Mouse (Mus musculus): ENCODE data around the gene Zswim7.

The Zswim7 gene

DNA sequence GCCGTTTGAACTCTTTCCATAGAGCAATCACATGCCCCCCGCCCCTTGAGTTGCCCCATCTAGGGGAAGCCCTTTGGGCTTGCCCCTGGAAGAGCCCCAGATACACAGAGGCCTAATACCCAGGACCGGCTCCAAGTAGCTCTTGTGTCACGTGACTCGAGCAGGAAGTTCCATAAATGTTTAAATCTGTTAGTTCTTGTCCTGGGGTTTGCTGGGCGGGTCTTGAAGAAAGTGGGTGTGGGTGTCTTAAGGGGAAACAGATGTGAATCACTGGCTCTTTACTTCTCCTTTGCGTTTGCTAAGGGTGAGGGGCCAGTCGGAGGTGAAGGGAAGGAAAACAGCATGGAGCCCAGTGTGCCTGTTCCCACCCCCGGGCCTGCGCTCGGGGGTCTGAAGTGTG lies 30.1 kb downstream of the Zswim7 start:
- no peak for DNase-seq

DNA sequence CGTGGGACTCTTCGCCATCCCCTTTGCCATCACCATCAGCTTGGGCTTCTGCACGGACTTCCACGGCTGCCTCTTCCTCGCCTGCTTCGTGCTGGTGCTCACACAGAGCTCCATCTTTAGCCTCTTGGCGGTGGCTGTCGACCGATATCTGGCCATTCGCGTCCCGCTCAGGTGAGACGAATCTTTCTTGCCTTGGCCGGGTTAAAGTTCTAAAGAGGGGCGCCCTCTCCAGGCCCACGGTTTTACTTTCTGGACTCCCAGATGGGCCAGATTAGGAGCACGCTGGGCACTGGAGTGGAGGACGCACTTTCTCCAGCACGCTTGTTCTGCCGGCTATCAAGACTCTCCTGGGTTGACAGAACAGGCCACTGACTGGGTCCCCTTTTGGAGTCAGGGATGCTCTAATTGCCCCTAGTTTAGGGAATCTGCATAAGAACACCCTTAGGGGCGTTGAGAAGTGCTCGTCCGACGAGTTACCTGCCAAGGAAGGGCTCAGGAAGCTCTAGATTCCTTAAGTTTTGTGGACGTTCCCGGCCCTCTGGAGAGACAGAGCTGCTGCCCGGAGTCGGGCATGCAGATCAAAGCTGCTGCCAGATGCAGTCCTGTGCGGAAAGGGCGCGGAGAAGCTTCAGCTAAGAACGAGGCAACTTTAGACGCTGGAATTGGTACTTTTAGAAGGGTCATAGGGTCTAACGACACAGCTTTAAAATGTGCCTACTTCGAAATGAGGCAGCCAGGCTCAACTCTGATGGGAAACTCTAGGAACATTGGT lies 31.7 kb downstream of the Zswim7 start:
- peak; percentile 57 for DNase-seq

DNA sequence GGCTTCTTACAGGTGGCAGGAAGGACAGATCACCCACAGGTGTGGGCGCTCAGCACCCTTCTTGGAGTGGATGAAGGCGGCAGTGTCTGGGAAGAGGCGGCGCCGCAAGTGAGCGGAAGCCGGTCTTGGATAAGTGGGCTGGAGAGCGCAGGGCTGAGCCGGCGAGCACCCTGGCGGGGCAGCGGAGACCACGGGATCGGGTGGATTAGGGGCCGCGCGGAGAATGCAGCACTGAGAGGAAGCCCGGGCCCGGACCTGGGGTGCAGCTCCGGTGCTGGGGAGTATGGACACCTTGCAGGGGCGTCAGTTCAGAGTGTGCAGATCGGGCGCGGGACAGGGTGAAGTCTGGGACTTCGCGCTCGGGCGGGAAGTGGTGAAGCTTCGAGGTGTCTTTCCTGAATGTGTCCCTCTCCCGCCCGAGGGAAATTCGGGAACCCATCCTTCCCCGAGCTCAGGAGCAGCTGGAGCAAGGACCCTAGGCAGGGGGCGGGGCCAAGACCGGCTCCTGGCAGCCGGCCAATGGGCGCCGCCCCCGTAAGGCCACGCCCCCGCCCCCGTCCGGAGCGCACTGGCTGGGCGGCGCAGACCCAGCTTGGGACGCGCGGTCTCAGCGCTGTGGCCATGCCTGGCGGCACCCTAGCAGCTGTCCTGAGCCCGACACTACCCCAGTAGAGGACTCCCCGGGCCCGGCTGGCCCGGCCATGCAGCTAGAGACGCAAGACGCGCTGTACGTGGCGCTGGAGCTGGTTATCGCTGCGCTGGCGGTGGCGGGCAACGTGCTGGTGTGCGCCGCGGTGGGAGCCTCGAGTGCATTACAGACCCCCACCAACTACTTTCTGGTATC lies 32.6 kb downstream of the Zswim7 start, which contains the start of gene Adora2b:
TSS of gene Adora2b (plus strand) at position 584 of the 844 bp plus-strand sequence.
- DNase-seq, result peak; percentile 90

DNA sequence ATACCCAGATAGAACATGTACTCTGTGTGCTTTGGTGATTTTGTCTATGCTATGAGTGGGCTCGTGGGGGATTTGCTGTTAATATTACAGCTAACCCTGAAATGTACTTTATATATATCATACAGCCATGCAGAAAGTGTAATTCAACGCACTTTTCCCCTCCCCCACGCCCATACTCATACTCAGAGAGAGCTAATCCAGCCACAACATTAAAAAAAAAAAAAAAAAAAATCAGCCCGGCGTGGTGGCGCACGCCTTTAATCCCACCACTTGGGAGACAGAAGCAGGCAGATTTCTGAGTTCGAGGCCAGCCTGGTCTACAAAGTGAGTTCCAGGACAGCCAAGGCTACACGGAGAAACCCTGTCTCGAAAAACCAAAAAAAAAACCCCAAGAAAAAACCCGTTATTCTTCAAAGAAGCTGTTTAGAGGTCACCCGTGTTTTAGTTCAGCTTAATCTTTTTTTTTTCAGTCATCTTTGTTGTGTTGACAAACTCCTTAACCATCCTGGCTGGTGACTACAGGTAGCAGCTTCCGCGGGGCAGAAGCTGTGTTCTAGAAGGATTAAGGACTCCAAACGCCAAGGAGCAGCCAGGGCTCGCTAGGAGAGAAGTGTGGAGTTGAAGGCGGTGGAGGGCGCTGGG lies 33.3 kb downstream of the Zswim7 start:
- no peak for DNase-seq

DNA sequence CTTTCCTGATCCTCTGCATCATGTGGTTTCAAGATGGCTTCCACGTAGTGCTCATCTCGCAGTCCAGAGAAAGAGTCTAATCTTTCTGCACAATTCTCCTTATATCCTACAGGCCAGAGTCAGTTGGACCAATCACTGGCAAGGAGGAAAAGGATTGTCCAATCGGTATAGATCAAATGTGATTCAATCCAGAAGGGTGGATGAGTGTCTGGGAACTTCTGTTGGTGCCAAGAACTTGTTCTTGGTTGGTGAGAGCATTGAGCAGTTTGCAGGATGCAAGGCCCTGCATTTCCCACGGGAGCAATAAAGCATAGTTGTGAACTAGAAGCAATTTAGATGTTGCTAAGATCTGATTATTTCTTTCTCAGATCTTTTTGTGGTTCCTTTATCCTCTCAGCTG lies 36.7 kb downstream of the Zswim7 start:
- no peak for DNase-seq

DNA sequence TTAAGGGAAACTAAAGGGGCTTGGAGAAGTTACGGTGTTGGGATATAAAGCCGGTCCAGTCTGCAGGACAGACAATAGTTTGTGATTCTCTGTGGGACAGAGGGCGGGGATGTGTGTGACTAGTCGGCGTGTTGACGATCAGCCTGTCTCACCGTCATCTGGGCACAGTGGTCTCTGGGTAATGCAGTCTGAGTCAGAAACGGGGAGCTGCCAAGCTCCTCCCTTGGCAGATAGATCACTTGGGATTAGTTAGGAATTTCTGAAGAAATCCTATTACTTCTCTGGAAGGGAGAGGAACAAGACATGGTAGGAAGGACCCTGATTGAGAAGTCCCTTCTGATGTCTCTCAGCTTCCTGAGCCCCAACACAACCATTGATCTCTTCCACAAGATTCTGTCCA lies 37.3 kb downstream of the Zswim7 start:
- no peak for DNase-seq

DNA sequence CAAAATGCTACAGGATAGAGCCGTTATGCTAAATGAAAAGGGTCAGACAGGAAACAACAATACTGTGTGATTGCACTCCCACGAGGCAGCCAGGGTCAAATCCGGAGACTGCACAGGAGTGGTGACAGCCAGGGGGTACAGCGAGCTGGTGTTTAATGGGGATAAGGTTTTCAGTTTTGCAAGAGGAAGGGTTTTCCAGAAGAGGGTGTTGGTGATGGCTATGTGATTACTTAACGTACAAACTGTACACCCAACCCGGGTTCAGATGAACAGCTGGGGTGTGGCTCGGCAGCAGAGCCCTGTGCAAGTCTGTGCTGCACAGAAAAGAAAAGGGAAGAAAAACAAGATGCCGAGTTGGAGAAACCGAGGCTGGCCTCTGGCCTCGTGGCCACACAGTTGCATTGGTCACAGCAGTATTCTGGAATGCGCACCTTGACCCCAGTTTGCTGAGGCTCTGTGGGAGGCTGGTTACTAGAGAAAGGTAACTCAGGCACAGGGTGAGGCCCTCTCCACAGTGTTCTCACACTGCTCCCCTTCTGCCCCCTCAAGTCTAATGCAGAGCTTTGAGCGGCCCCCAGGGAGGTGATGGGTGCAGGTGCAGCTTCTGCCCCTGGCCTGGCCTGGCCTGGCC lies 40.4 kb downstream of the Zswim7 start:
- no peak for DNase-seq

DNA sequence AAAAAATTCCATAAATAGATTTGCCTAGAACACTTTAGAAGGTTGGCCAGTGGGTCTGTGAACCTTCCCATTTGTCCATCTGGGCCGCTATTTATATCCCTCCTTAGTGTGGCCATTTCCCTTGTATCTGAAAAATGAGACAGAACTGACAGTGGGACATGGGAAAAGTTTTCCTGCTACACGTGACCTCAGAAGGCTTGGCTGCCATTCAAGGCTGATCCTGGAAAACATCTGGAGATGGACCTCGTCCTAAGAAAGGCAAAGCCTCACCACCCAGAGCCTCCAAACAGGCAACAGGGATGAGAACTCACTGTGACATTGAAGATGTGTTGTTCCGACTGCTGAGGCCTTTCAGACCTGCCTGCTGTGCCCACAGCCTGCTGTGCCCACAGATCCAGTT lies 56.4 kb downstream of the Zswim7 start:
- no peak for DNase-seq

DNA sequence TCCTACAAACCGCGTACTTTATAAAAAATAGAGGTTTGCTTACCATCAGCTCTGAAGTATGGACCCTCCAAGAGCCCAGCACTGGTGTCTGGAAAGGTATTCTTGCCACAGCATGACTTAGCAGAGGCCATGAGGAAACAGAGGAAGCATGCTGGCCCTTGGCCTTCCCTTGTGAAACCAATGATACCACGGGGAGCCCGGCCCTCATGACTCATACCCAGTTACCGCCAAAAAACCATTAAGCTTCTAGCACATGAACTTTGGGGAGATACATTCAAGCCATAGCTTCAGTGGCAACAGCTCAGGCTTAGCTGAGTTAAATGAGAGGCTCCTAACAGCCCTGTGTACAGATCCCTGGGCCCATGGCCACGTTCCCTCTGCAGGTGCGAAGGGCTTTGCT lies 57.2 kb downstream of the Zswim7 start:
- no peak for DNase-seq

DNA sequence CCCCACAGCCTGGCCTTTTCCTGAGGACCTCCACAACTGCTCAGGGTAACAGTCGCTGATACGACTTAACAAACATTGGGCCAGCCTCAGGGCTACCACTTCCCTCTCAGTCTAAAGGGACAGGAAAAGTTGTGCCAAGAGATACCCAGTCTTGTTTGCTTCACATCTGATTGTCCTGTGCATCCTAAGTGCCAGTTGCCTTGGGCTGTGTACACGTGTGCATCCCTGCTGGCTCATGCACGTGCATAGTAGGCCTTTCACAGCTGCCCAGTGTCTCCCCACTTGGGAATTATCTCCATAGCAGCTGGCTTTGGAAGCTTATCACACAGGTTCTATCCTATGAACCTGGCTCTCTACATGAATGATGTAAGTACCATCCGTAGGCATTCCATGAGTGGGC lies 57.8 kb downstream of the Zswim7 start:
- no peak for DNase-seq

DNA sequence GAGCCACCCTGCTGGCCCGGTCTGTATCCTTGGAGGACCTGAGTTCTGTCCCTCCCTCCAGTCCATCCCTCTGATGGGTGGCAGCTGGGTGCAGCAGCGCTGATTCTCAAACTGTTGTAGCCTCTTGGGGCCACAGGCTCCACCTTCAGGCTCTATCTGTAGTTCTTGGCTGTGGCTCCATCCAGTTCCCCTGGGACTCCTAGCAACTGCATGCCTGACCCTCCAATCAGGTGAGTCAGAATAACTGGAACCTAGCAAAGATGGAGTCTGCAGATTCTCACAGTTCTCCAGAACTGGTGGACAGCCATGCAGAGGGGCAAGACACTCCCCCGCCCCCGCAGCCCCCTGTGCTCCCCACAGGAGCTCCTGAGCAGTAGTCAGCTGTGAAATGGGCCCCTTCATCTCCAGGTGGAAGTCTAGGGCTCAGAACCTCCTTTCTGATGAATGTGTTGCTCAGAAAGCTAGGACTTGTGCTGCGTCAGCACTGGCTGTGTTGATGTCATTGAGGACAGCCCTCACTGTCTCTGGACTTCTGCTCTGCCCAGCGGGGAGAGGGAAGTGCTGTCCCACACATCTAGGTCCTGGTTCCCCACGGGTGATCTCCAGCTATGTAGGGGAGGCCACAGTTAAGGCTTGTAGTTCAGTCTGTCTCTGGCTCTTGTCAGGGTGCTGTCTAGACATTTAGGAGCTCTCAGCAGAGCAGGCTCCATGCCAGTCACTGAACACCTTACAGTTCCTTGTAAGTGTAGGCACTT lies 60.2 kb downstream of the Zswim7 start:
- no peak for DNase-seq

DNA sequence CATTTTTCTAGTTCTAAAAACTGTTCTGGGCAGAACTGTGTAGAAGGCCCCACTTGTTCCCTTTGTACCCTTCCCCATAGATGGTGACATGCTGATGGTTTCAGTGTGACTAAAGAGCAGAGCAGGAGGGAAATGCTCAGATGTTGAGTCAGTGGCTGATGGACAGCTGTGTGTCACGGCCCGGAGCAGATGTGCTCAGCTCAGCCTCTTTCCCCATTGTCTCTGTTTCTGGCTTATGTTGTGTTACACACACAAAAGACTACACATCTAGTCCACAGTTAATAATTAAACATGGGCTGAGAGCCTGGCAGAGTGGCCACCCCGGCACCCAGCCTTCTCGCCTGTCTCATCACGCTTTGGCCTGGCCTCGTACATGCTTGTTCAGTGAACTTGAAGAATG lies 63.4 kb downstream of the Zswim7 start:
- DNase-seq, result peak; percentile 59
